Mouse (Mus musculus) liver, embryonic 14.5 days (tissue): Measurements from ENCODE around the gene B9d1.

Experiments used
- CTCF ChIP-seq: IDR thresholded peaks from 2 replicates; pipeline ENCODE4 v1.5.1; 2016; ENCODE audit warnings: antibody characterized with exemption, low read depth, control low read depth
- EP300 ChIP-seq: IDR thresholded peaks from 2 replicates; pipeline ENCODE4 v1.6.1; 2016; ENCODE audit warnings: antibody characterized with exemption, low read depth

DNA sequence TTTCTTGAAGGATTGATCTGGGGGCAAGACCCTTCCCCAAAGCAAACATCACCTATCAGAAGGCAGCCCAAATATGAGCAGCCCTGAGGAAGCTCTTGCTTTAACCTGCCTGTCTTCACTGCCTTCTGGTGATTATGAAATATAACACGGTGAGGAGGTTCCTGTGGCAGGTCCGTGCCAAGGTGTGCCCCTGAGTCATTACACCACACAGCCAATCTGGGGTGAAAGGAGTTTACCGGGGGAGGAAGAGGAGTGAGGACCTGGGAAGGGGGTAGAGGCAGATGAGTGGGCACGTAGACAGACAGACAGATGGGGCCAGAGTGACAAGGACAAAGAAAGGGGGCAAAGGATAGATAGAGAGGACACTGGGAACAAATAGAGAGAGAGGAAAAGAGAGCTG, 31.3 kb upstream of the B9d1 start:
- TF ChIP-seq CTCF (no peak), EP300 (no peak)
